Mouse (Mus musculus) MEL (cell line): Measurements from ENCODE around the gene Ghitm. TPM values are rescaled to one million over a fixed set of nuclear protein-coding genes. Genes with fewer than 3 reads are reported as not detected.
A peak's percentile ranks its signal among the peaks of the same experiment; 100 is the strongest.

Experiments used
- DNase-seq: peaks from one replicate; pipeline ENCODE4 v3.0.0; 2011; ENCODE audit warnings: low read depth, low spot score
- H3K27ac ChIP-seq: 2 replicates; pipeline ENCODE4 v1.5.1; 2012; ENCODE audit warnings: low read depth, mild to moderate bottlenecking, control low read depth, low read length, moderate library complexity; ENCODE audit not compliant: control insufficient read depth
- H3K27me3 ChIP-seq, 2 experiments: fragments of 150-350 bp in 1 of 2; sonication (generic) in 1 of 2; 2 replicates each; pipeline ENCODE4 v1.6.1; 2012; ENCODE audit warnings: low read length in 2 of 2, mild to moderate bottlenecking in 2 of 2, improper control_type of control experiment in 1 of 2, moderate library complexity in 1 of 2; ENCODE audit not compliant: insufficient read depth in 2 of 2, control insufficient read depth in 1 of 2
- H3K36me3 ChIP-seq, 2 experiments: 2 replicates each; pipeline ENCODE4 v1.6.1; 2012 to 2014; ENCODE audit warnings: low read length in 2 of 2, improper control_type of control experiment in 1 of 2, inconsistent platforms in 1 of 2, mild to moderate bottlenecking in 1 of 2; ENCODE audit not compliant: insufficient read depth in 2 of 2, control insufficient read depth in 1 of 2
- H3K4me1 ChIP-seq, 2 experiments: fragments of 150-350 bp in 1 of 2; sonication (generic) in 1 of 2; 2 replicates each; pipeline ENCODE4 v1.6.1; 2012; ENCODE audit warnings: low read length in 2 of 2, improper control_type of control experiment in 1 of 2, mild to moderate bottlenecking in 1 of 2; ENCODE audit not compliant: insufficient read depth in 2 of 2, control insufficient read depth in 1 of 2
- H3K4me3 ChIP-seq, 2 experiments: fragments of 150-350 bp in 1 of 2; sonication (generic) in 1 of 2; 2 replicates each; pipeline ENCODE4 v1.5.1; 2012; ENCODE audit warnings: low read depth in 2 of 2, low read length in 2 of 2, mild to moderate bottlenecking in 2 of 2, moderate library complexity in 2 of 2, control low read depth in 1 of 2, improper control_type of control experiment in 1 of 2; ENCODE audit not compliant: control insufficient read depth in 1 of 2, insufficient read depth in 1 of 2
- H3K79me2 ChIP-seq: 2 replicates; pipeline ENCODE4 v1.6.1; 2012; ENCODE audit warnings: mild to moderate bottlenecking, low read length, moderate library complexity; ENCODE audit not compliant: control insufficient read depth, poor library complexity, insufficient read depth
- H3K9ac ChIP-seq: 2 replicates; pipeline ENCODE4 v1.6.1; 2012; ENCODE audit warnings: low read depth, mild to moderate bottlenecking, control low read depth, low read length, moderate library complexity; ENCODE audit not compliant: control insufficient read depth, poor library complexity, severe bottlenecking
- H3K9me3 ChIP-seq: fragments of 150-350 bp; sonication (generic); replicated peaks from 2 replicates; pipeline ENCODE4 v1.6.1; 2012; ENCODE audit warnings: mild to moderate bottlenecking, low read length, improper control_type of control experiment, moderate library complexity; ENCODE audit not compliant: insufficient read depth
- BHLHE40 ChIP-seq: IDR thresholded peaks from 2 replicates; pipeline ENCODE4 v1.6.1; 2012; ENCODE audit warnings: low read depth, mild to moderate bottlenecking, inconsistent platforms, low read length, improper control_type of control experiment, borderline replicate concordance
- ELF1 ChIP-seq: IDR thresholded peaks from 2 replicates; pipeline ENCODE4 v1.6.1; 2014; ENCODE audit warnings: low read depth, mild to moderate bottlenecking, inconsistent platforms, low read length, improper control_type of control experiment, moderate library complexity
- EP300 ChIP-seq, 2 experiments: IDR thresholded peaks; 2 replicates each; pipeline ENCODE4 v1.6.1; 2011; ENCODE audit warnings: improper control_type of control experiment in 2 of 2, low read length in 2 of 2, low read depth in 1 of 2, mild to moderate bottlenecking in 1 of 2
- ETS1 ChIP-seq: IDR thresholded peaks from 2 replicates; pipeline ENCODE4 v1.6.1; 2012; ENCODE audit warnings: low read depth, mild to moderate bottlenecking, inconsistent platforms, low read length, improper control_type of control experiment, moderate library complexity
- GATA1 ChIP-seq: IDR thresholded peaks from 2 replicates; pipeline ENCODE4 v1.6.1; 2011; ENCODE audit warnings: low read depth, low read length, improper control_type of control experiment
- KAT2A ChIP-seq: conservative IDR thresholded peaks from 2 replicates; pipeline ENCODE4 v1.6.1; 2012; ENCODE audit warnings: low read depth, low read length, improper control_type of control experiment, inconsistent platforms
- MAX ChIP-seq: IDR thresholded peaks from 2 replicates; pipeline ENCODE4 v1.6.1; 2011; ENCODE audit warnings: low read length, improper control_type of control experiment
- MEF2A ChIP-seq: IDR thresholded peaks from 2 replicates; pipeline ENCODE4 v1.6.1; 2014; ENCODE audit warnings: low read depth, mild to moderate bottlenecking, inconsistent platforms, low read length, improper control_type of control experiment; ENCODE audit not compliant: poor library complexity, insufficient replicate concordance, severe bottlenecking; ENCODE audit errors: extremely low read depth
- MXI1 ChIP-seq: IDR thresholded peaks from 2 replicates; pipeline ENCODE4 v1.6.1; 2011; ENCODE audit warnings: mild to moderate bottlenecking, low read depth, low read length, improper control_type of control experiment
- MYC ChIP-seq: IDR thresholded peaks from 2 replicates; pipeline ENCODE4 v1.6.1; 2011; ENCODE audit warnings: low read depth, mild to moderate bottlenecking, low read length, improper control_type of control experiment, moderate library complexity
- NELFE ChIP-seq: IDR thresholded peaks from 2 replicates; pipeline ENCODE4 v1.6.1; 2011; ENCODE audit warnings: low read depth, low read length, improper control_type of control experiment
- POLR2A ChIP-seq, 2 experiments: IDR thresholded peaks; 2 replicates each; pipeline ENCODE4 v1.6.1; 2011 to 2012; ENCODE audit warnings: low read length in 2 of 2, mild to moderate bottlenecking in 2 of 2, control low read depth in 1 of 2, improper control_type of control experiment in 1 of 2, low read depth in 1 of 2, moderate library complexity in 1 of 2; ENCODE audit not compliant: control insufficient read depth in 1 of 2, insufficient read depth in 1 of 2, poor library complexity in 1 of 2
- POLR2AphosphoS2 ChIP-seq: IDR thresholded peaks from 2 replicates; pipeline ENCODE4 v1.6.1; 2011; ENCODE audit warnings: low read length, improper control_type of control experiment
- POLR2AphosphoS5 ChIP-seq: IDR thresholded peaks from 2 replicates; pipeline ENCODE4 v1.6.1; 2012; ENCODE audit warnings: low read depth, borderline replicate concordance, mild to moderate bottlenecking, inconsistent platforms, low read length, moderate library complexity, mixed read lengths
- SIN3A ChIP-seq: IDR thresholded peaks from 2 replicates; pipeline ENCODE4 v1.6.1; 2012; ENCODE audit warnings: low read length, improper control_type of control experiment, inconsistent platforms
- TAL1 ChIP-seq: IDR thresholded peaks from 2 replicates; pipeline ENCODE4 v1.6.1; 2012; ENCODE audit warnings: mild to moderate bottlenecking, inconsistent platforms, low read length, moderate library complexity, mixed read lengths
- TBP ChIP-seq: IDR thresholded peaks from 2 replicates; pipeline ENCODE4 v1.8.0; 2011; ENCODE audit warnings: low read depth, low read length, improper control_type of control experiment
- TCF12 ChIP-seq: IDR thresholded peaks from 2 replicates; pipeline ENCODE4 v1.6.1; 2014; ENCODE audit warnings: low read depth, mild to moderate bottlenecking, inconsistent platforms, low read length, improper control_type of control experiment, moderate library complexity
- USF2 ChIP-seq, 2 experiments: IDR thresholded peaks; 2 replicates each; pipeline ENCODE4 v1.6.1; 2011 to 2012; ENCODE audit warnings: improper control_type of control experiment in 2 of 2, low read length in 2 of 2, borderline replicate concordance in 1 of 2, inconsistent platforms in 1 of 2, low read depth in 1 of 2, mild to moderate bottlenecking in 1 of 2; ENCODE audit not compliant: insufficient read depth in 1 of 2
- polyA plus RNA-seq, 2 experiments: library from polyadenylated mRNA; stranded (reverse) in 1 of 2; unstranded in 1 of 2; fragments of >175 nt in 1 of 2; fragments of >200 nt in 1 of 2; gene quantifications; 2 replicates each; pipeline versions ENCODE4 v1.2.1 to v1.2.4; 2012; ENCODE audit warnings: low replicate concordance in 2 of 2, low read depth in 1 of 2; ENCODE audit not compliant: insufficient read length in 2 of 2, insufficient read depth in 1 of 2, missing spikeins in 1 of 2
- total RNA-seq: library from RNA; depleted of rRNA; stranded (reverse); fragments of 300-350 nt; gene quantifications from 2 replicates; pipeline ENCODE4 v1.2.3, GENCODE M21; 2012

Ghitm gene
- total and polyA plus RNA-seq, 3 experiments: 108 to 279 (median 138) TPM

DNA sequence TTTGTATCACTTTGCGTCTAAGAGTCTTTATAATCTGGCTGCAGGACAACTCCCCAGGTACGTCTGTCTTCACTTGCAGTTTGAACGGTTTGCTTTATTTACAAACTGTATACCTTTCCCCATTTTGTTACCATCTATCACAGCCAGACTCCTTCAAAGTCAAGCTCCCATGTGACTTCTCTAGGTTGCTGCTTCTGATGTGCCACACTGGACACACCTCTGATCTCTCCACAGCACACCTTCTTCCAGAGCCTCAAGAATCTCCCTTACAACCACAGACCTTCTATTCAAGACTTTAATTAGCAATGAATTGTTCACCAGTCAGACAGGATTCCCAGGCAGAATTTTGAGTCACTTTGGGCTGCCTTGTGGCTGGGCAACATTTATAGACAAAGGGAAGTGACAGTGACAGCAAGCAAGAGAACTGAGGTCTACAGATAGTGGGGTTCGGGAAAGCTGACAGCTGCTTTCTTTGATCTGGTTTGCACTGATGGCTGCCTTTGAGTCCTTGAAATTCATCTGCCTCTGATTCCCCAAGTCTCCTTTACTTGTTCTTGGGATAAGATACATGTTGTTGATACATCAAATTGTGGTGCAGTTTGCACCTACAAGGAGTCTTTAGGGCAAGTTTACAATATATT, 29.4 kb upstream of the Ghitm start (continued):
- TF ChIP-seq MEF2A (no peak), USF2 (IDR thresholded peaks at IDR 0.05; ENCODE audit: borderline replicate concordance in 1 of 2, insufficient read depth in 1 of 2, low read depth in 1 of 2, low read length in 2 of 2) (no peak), MAX (no peak), TAL1 (peak; percentile 52), GATA1 (no peak), BHLHE40 (no peak), KAT2A (no peak), POLR2A (IDR thresholded peaks at IDR 0.05; ENCODE audit: control insufficient read depth in 1 of 2, insufficient read depth in 1 of 2, low read depth in 1 of 2, low read length in 2 of 2, poor library complexity in 1 of 2) (no peak), NELFE (no peak)
- TF ChIP-seq, all 39 proteins: peak for 5

DNA sequence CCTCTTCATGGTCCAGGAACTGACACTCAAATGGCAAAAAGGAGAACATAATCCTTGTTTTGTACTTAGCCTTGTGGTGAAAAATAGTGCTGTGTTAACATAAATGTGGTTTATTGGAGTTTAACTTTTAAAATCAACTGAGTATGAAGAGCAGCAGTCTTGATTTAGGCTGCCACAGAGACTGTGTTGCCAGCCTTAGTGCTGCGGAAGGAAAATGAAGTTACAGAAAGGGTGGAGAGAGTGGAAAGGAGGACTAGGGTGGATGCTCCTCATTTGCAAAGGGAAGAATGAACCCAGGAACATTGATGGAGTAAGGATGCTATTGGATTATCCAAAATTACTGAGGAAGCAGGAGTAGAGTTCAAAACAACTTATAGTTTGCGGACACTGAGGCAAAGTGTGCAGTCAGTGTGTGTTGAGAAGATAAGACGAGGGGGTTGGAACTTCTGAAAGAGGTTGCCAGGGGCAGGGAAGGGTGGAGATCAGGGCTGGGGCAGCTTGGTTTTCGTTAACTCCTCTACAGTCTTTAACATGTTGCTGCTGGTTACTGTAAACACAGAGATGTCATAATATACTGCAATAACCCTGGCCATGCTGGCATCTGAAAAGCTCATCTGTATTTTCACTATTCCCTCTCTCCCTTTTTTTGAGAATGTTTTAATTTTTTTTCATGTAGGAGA, 28.3 kb upstream of the Ghitm start:
- Histone ChIP-seq H3K27me3 (no peaks in the 10 kb centered on the region), H3K4me1 (peaks cover 10 to 15% of the 10 kb centered on the region in 2 experiments), H3K9ac (no peak overlapping the region), H3K27ac (peak overlapping the region; percentile 21; the same call in 1 of the 2 replicates), H3K4me3 (peak overlapping the region in 1 of 2 experiments; percentile 42; a peak in 2 of 4 replicates), H3K9me3 (no peaks in the 10 kb centered on the region), H3K79me2 (no peaks in the 10 kb centered on the region), H3K36me3 (peaks cover 0 to 19% of the 10 kb centered on the region in 2 experiments; a peak in 2 of 4 replicates)
- peak; percentile 19; the same call in 1 of the 2 replicates for TF ChIP-seq TBP
- TF ChIP-seq MYC: no peak
- TF ChIP-seq BHLHE40: peak; percentile 68; the same call in 1 of the 2 replicates
- TF ChIP-seq MXI1: peak; percentile 68; the same call in 1 of the 2 replicates
- peak; percentile 66 for TF ChIP-seq GATA1
- TF ChIP-seq POLR2AphosphoS5: no peak
- peak; percentile 73 for TF ChIP-seq TCF12
- no peak for TF ChIP-seq POLR2AphosphoS2
- peak; percentile 58 for TF ChIP-seq SIN3A
- TF ChIP-seq EP300 (IDR thresholded peaks at IDR 0.05; ENCODE audit: low read depth in 1 of 2, low read length in 2 of 2): peak; percentile 36 to 77
- TF ChIP-seq ETS1: peak; percentile 68
- TF ChIP-seq TAL1: peak; percentile 64
- TF ChIP-seq ELF1: no peak
- peak; percentile 81 for DNase-seq
